Mouse (Mus musculus): ENCODE data around the gene Anapc7. TPM values are rescaled to one million over a fixed set of nuclear protein-coding genes. Genes with fewer than 3 reads are reported as not detected.

Gene Anapc7
- total and polyA plus RNA-seq, 3 experiments: 39.9 to 49.7 TPM; not detected in 1

DNA sequence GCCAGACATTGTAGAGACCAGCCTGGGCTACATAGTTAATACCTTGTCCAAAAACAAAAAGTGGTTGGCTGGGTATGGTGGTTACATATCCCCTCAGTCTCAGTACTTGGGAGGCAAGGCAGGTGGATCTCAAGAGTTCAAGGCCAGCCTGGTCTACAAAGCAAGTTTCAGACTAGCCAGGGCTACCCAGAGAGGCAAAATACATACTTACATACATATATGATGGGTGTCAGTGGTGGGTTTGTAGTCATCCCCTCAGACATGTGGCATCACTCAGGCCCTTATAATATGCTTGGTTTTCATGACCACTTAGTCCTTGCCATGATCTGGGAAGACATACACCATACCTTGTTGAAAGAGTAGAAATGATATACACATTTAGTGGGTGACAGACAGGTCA lies 30.8 kb upstream of the Anapc7 start:
- Histone ChIP-seq H3K36me3 (ENCODE audit: control insufficient read depth in 1 of 2, insufficient read depth in 2 of 2, low read length in 2 of 2) (peaks cover 1 to 7% of the 10 kb centered on the region in 2 experiments; a peak in 3 of 4 replicates), H3K9ac (ENCODE audit: control insufficient read depth, low read depth, low read length, poor library complexity, severe bottlenecking) (no peak overlapping the region), H3K4me1 (ENCODE audit: control insufficient read depth in 1 of 2, insufficient read depth in 2 of 2, low read length in 2 of 2) (peaks cover 0 to 11% of the 10 kb centered on the region in 2 experiments; a peak in 2 of 4 replicates), H3K4me3 (ENCODE audit: control insufficient read depth in 1 of 2, insufficient read depth in 1 of 2, low read depth in 2 of 2, low read length in 2 of 2) (no peak overlapping the region), H3K27me3 (ENCODE audit: control insufficient read depth in 1 of 2, insufficient read depth in 2 of 2, low read length in 2 of 2) (no peaks in the 10 kb centered on the region), H3K79me2 (ENCODE audit: control insufficient read depth, insufficient read depth, low read length, poor library complexity) (peaks cover 31% of the 10 kb centered on the region), H3K27ac (ENCODE audit: control insufficient read depth, low read depth, low read length) (no peak overlapping the region), H3K9me3 (replicated peaks; ENCODE audit: insufficient read depth, low read length) (no peaks in the 10 kb centered on the region)
- TF ChIP-seq RCOR1 (IDR thresholded peaks at IDR 0.05; ENCODE audit: low read depth, low read length): no peak
- TF ChIP-seq MAZ (IDR thresholded peaks at IDR 0.05; ENCODE audit: low read depth, low read length): no peak
- TF ChIP-seq ETS1 (IDR thresholded peaks at IDR 0.05; ENCODE audit: low read depth, low read length): no peak
- DNase-seq (ENCODE audit: low read depth, low spot score): no peak

DNA sequence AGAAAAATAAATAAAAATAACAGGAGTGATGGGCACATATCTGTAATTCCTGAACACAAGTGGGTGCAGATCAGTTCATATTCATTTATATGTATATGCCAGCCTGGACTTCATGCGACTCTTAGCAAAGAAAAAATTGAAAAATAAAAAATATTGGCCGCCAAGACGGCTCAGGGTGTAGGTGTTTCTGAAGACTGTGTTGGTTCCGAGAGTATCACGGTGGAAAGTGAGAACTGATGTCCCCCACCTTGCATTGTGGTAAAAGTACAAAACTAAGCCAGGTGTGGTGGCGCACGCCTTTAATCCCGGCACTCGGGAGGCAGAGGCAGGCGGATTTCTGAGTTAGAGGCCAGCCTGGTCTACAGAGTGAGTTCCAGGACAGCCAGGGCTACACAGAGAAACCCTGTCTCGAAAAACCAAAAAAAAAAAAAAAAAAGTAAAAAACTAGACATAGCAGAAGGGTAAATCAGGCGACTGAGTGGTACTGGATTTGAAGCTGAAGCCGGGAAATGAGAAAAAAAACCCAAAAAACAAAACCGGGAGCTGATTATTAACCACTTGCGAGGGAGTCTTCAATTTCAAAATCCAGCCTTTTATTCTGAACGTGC lies 30.2 kb upstream of the Anapc7 start:
- H3K9me3 ChIP-seq (replicated peaks; ENCODE audit: insufficient read depth, low read length): no peaks in the 10 kb centered on the region
- TF ChIP-seq GABPA (IDR thresholded peaks at IDR 0.05; ENCODE audit: low read depth, low read length) (no peak), ZNF384 (IDR thresholded peaks at IDR 0.05; ENCODE audit: low read depth, low read length) (peak; percentile 76)
- H3K9ac ChIP-seq (ENCODE audit: control insufficient read depth, low read depth, low read length, poor library complexity, severe bottlenecking): peak overlapping the region; percentile 56
- H3K4me3 ChIP-seq (ENCODE audit: control insufficient read depth in 1 of 2, insufficient read depth in 1 of 2, low read depth in 2 of 2, low read length in 2 of 2): peak overlapping the region in 1 of 2 experiments; percentile 23; a peak in 1 of 4 replicates
- H3K36me3 ChIP-seq (ENCODE audit: control insufficient read depth in 1 of 2, insufficient read depth in 2 of 2, low read length in 2 of 2): peaks cover 1 to 7% of the 10 kb centered on the region in 2 experiments; a peak in 3 of 4 replicates
- peak overlapping the region; percentile 57; the same call in 1 of the 2 replicates for H3K27ac ChIP-seq (ENCODE audit: control insufficient read depth, low read depth, low read length)
- H3K4me1 ChIP-seq (ENCODE audit: control insufficient read depth in 1 of 2, insufficient read depth in 2 of 2, low read length in 2 of 2): peaks cover 0 to 11% of the 10 kb centered on the region in 2 experiments; a peak in 2 of 4 replicates
- H3K27me3 ChIP-seq (ENCODE audit: control insufficient read depth in 1 of 2, insufficient read depth in 2 of 2, low read length in 2 of 2): no peaks in the 10 kb centered on the region
- DNase-seq (ENCODE audit: low read depth, low spot score): no peak
- peaks cover 31% of the 10 kb centered on the region for H3K79me2 ChIP-seq (ENCODE audit: control insufficient read depth, insufficient read depth, low read length, poor library complexity)

DNA sequence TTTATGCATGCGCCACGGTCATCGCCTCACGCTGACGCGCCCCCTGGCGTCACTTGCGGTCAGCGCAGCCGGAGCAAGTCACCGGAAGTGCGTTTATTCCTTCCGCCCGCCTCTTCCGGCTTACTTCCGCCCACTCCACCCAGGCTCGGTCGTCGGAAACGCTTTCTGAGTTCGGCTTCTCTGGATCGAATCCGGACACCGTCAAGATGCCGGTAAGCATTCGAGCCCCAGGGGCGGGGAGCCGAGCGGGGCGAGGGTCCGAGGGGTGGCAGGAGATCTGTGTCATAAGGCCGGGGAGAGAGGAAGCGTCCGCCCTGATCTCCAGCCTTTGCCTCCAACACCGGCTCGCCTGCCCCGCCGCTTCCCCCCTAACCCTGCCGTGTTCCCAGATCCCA lies 29.7 kb upstream of the Anapc7 start, which contains the start of gene Arpc3:
TSS of gene Arpc3 (plus strand) at position 93 of the 395 bp plus-strand sequence.
- no peaks in the 10 kb centered on the region for H3K9me3 ChIP-seq (replicated peaks; ENCODE audit: insufficient read depth, low read length)
- peak within 1 kb of the TSS; percentile 74 for H3K27ac ChIP-seq (ENCODE audit: control insufficient read depth, low read depth, low read length)
- DNase-seq (ENCODE audit: low read depth, low spot score): peak; percentile 95
- H3K36me3 ChIP-seq (ENCODE audit: control insufficient read depth in 1 of 2, insufficient read depth in 2 of 2, low read length in 2 of 2): peaks cover 3 to 7% of the 10 kb centered on the region in 2 experiments
- H3K9ac ChIP-seq (ENCODE audit: control insufficient read depth, low read depth, low read length, poor library complexity, severe bottlenecking): peak within 1 kb of the TSS; percentile 89
- H3K4me3 ChIP-seq (ENCODE audit: control insufficient read depth in 1 of 2, insufficient read depth in 1 of 2, low read depth in 2 of 2, low read length in 2 of 2): peak within 1 kb of the TSS; percentile 80 to 94
- peaks cover 31% of the 10 kb centered on the region for H3K79me2 ChIP-seq (ENCODE audit: control insufficient read depth, insufficient read depth, low read length, poor library complexity)
- peaks cover 0 to 11% of the 10 kb centered on the region in 2 experiments; a peak in 2 of 4 replicates for H3K4me1 ChIP-seq (ENCODE audit: control insufficient read depth in 1 of 2, insufficient read depth in 2 of 2, low read length in 2 of 2)
- no peaks in the 10 kb centered on the region for H3K27me3 ChIP-seq (ENCODE audit: control insufficient read depth in 1 of 2, insufficient read depth in 2 of 2, low read length in 2 of 2)
- no peak for TF ChIP-seq MAFK (IDR thresholded peaks at IDR 0.05; ENCODE audit: borderline replicate concordance, low read depth, low read length)
- TF ChIP-seq SMC3 (IDR thresholded peaks at IDR 0.05; ENCODE audit: low read depth, low read length): peak; percentile 75
- TF ChIP-seq CHD1 (IDR thresholded peaks at IDR 0.05; ENCODE audit: low read depth, low read length): no peak
- 0 out of 2 replicates have a peak, but pooled peaks have one; percentile 37 for TF ChIP-seq RCOR1 (IDR thresholded peaks at IDR 0.05; ENCODE audit: low read depth, low read length)
- TF ChIP-seq TBP (IDR thresholded peaks at IDR 0.05; ENCODE audit: low read depth, low read length): peak; percentile 77
- TF ChIP-seq MEF2A (IDR thresholded peaks at IDR 0.05; ENCODE audit: extremely low read depth, insufficient replicate concordance, low read depth, low read length, poor library complexity, severe bottlenecking): no peak
- no peak for TF ChIP-seq E2F4 (IDR thresholded peaks at IDR 0.05; ENCODE audit: borderline replicate concordance, low read depth, low read length)
- TF ChIP-seq ZC3H11A (IDR thresholded peaks at IDR 0.05; ENCODE audit: low read depth, low read length): peak; percentile 45; the same call in 1 of the 2 replicates
- peak; percentile 89 for TF ChIP-seq SIN3A (IDR thresholded peaks at IDR 0.05; ENCODE audit: low read length)
- TF ChIP-seq POLR2A (IDR thresholded peaks at IDR 0.05; ENCODE audit: control insufficient read depth in 1 of 2, insufficient read depth in 1 of 2, low read depth in 1 of 2, low read length in 2 of 2, poor library complexity in 1 of 2): peak; percentile 27 to 80; a peak in 3 of 4 replicates
- peak; percentile 98 for TF ChIP-seq MAX (IDR thresholded peaks at IDR 0.05; ENCODE audit: low read length)
- 0 out of 2 replicates have a peak, but pooled peaks have one; percentile 28 for TF ChIP-seq NRF1 (IDR thresholded peaks at IDR 0.05; ENCODE audit: insufficient read depth, low read depth, low read length, poor library complexity, severe bottlenecking)
- TF ChIP-seq GABPA (IDR thresholded peaks at IDR 0.05; ENCODE audit: low read depth, low read length): no peak
- no peak for TF ChIP-seq GATA1 (IDR thresholded peaks at IDR 0.05; ENCODE audit: low read depth, low read length)
- TF ChIP-seq BHLHE40 (IDR thresholded peaks at IDR 0.05; ENCODE audit: borderline replicate concordance, low read depth, low read length): peak; percentile 71
- peak; percentile 95 for TF ChIP-seq MYC (IDR thresholded peaks at IDR 0.05; ENCODE audit: low read depth, low read length)
- no peak for TF ChIP-seq USF2 (IDR thresholded peaks at IDR 0.05; ENCODE audit: borderline replicate concordance in 1 of 2, insufficient read depth in 1 of 2, low read depth in 1 of 2, low read length in 2 of 2)
- TF ChIP-seq ELF1 (IDR thresholded peaks at IDR 0.05; ENCODE audit: low read depth, low read length): peak; percentile 93
- TF ChIP-seq MYB (IDR thresholded peaks at IDR 0.05; ENCODE audit: low read depth, low read length): no peak
- TF ChIP-seq RAD21 (IDR thresholded peaks at IDR 0.05; ENCODE audit: low read depth, low read length): peak; percentile 43
- TF ChIP-seq ZKSCAN1 (IDR thresholded peaks at IDR 0.05; ENCODE audit: low read depth, low read length): no peak
